Mouse (Mus musculus) liver, embryonic 15.5 days (tissue): ENCODE results near the gene Sparc. TPM values are rescaled to one million over a fixed set of nuclear protein-coding genes. Genes with fewer than 3 reads are reported as not detected.

Source experiments
- ATAC-seq: fragments of 200-750 bp; cut with Nextera tagmentation; 2 replicates; pipeline ENCODE4 v1.8.0; 2017; ENCODE audit warnings: moderate number of reproducible peaks, mild to moderate bottlenecking, moderate library complexity; ENCODE audit not compliant: insufficient read depth
- H3K27ac ChIP-seq: fragments of 300-500 bp; sonication (generic); replicated peaks from 2 replicates; pipeline ENCODE4 v1.5.1; 2015; ENCODE audit warnings: mild to moderate bottlenecking, inconsistent platforms
- H3K27me3 ChIP-seq: fragments of 300-500 bp; sonication (generic); 2 replicates; pipeline ENCODE4 v1.6.1; 2015; ENCODE audit warnings: mild to moderate bottlenecking, inconsistent platforms
- H3K36me3 ChIP-seq: fragments of 300-500 bp; sonication (generic); replicated peaks from 2 replicates; pipeline ENCODE4 v1.6.1; 2015; ENCODE audit warnings: moderate library complexity, mild to moderate bottlenecking, inconsistent platforms
- H3K4me1 ChIP-seq: fragments of 300-500 bp; sonication (generic); replicated peaks from 2 replicates; pipeline ENCODE4 v1.6.1; 2015; ENCODE audit warnings: inconsistent platforms
- H3K4me2 ChIP-seq: fragments of 300-500 bp; sonication (generic); 2 replicates; pipeline ENCODE4 v1.6.1; 2015; ENCODE audit warnings: moderate library complexity, mild to moderate bottlenecking, inconsistent platforms
- H3K4me3 ChIP-seq: fragments of 300-500 bp; sonication (generic); replicated peaks from 2 replicates; pipeline ENCODE4 v1.5.1; 2015; ENCODE audit warnings: mild to moderate bottlenecking, inconsistent platforms
- H3K9ac ChIP-seq: fragments of 300-500 bp; sonication (generic); 2 replicates; pipeline ENCODE4 v1.6.1; 2015; ENCODE audit warnings: moderate library complexity, mild to moderate bottlenecking, inconsistent platforms
- H3K9me3 ChIP-seq: fragments of 300-500 bp; sonication (generic); replicated peaks from 2 replicates; pipeline ENCODE4 v1.6.1; 2016; ENCODE audit warnings: inconsistent platforms
- WGBS: fragments of 180-500 bp; shearing (Covaris S2); methylation state at CpG from one replicate; pipeline ENCODE4 v1.1.7; 2015; ENCODE audit warnings: mixed read lengths; ENCODE audit not compliant: insufficient replicate concordance; 5-methylcytosine and 5-hydroxymethylcytosine counted together
- polyA plus RNA-seq: library from polyadenylated mRNA; unstranded; fragments of >200 nt; fragmentation: Nextera tagmentation; extraction: Ambion mirVana; gene quantifications from 2 replicates; pipeline ENCODE4 v1.2.1, GENCODE M21; 2015

The Sparc gene
- polyA plus RNA-seq, 1 experiment from 2014 or later, result 154 TPM

- Histone ChIP-seq H3K27ac (no peak overlapping the region), H3K4me3 (no peak overlapping the region), H3K27me3 (no peaks in the 10 kb centered on the region), H3K4me1 (no peaks in the 10 kb centered on the region), H3K9ac (no peak overlapping the region), H3K4me2 (no peak overlapping the region), H3K36me3 (no peaks in the 10 kb centered on the region), H3K9me3 (no peaks in the 10 kb centered on the region)
- ATAC-seq, result no peak
- WGBS, result 58% methylated on average over 5 of the region's 5 CpGs
These were observed 57.1 kb downstream of the Sparc start for GRCm38 (mm10) chr11:55365840-55366239.

DNA sequence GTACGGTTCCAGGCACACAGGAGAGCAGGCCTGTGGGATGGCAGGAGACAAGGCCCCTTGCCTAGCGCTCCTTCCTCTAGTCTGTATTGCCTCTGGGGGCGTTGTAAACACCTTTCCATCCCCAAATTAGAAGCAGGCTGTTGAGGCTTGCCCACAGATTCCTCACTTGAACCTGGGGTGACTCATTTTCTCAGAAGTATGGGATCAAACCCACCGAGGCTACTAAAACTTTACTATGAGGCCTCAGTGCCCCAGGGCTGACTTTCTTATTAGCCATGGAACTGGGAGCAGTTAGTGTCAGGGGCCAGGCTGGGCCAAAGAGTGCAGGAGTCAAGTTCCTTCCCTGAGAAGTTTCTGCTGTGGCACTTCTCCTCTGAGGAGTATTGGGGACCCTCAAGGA lies 57.7 kb downstream of the Sparc start:
- Histone ChIP-seq H3K27ac (no peak overlapping the region), H3K27me3 (no peaks in the 10 kb centered on the region), H3K4me3 (no peak overlapping the region), H3K9me3 (no peaks in the 10 kb centered on the region), H3K9ac (no peak overlapping the region), H3K36me3 (no peaks in the 10 kb centered on the region), H3K4me1 (no peaks in the 10 kb centered on the region), H3K4me2 (no peak overlapping the region)
- no peak for ATAC-seq
- WGBS, result 42% methylated on average over 4 of the region's 4 CpGs

- no peaks in the 10 kb centered on the region for H3K4me1 ChIP-seq
- H3K27me3 ChIP-seq, result no peaks in the 10 kb centered on the region
- H3K9ac ChIP-seq, result no peak overlapping the region
- 47% methylated on average over 3 of the region's 3 CpGs for WGBS
- no peak overlapping the region for H3K4me3 ChIP-seq
- H3K36me3 ChIP-seq, result no peaks in the 10 kb centered on the region
- no peak overlapping the region for H3K4me2 ChIP-seq
- no peak overlapping the region for H3K27ac ChIP-seq
- no peaks in the 10 kb centered on the region for H3K9me3 ChIP-seq
- ATAC-seq, result no peak
These were observed 58.3 kb downstream of the Sparc start for GRCm38 (mm10) chr11:55364662-55365061.

DNA sequence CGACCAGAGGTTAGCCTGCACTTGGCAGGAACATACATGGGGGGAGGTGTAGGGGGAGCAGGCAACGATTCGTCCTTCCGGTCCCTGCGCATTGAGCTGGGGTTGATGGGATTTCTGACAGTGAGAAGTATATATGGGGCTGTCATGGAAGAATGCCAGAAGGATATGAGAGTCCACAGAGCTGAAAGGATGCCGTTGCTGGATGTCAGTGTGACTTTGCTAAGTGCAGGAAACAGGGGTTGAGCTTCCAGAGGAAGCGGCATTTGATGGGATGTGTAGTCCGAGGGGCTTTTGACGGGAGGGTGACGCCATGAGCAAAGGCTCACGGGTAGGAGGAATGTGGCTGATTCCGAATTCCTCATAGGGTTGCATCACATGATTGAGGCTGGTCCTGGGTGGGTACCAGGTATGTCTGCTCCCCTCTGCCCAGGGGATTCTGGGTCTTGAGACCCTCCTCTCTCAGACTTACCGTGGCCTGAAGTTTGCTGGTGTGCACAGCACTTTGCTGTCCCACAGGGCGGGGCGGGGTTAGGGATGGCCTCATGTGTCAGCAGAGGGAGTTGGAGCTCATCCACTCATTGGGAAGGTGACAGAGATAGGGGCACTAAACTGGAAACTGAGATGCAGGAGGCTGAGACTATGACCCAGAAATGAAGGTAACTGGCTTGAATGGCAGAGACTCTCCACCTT lies 64.7 kb downstream of the Sparc start:
- 58% methylated on average over 15 of the region's 15 CpGs for WGBS
- H3K9ac ChIP-seq, result no peak overlapping the region
- no peak overlapping the region for H3K4me2 ChIP-seq
- H3K27ac ChIP-seq, result no peak overlapping the region
- H3K4me3 ChIP-seq, result no peak overlapping the region
- no peaks in the 10 kb centered on the region for H3K36me3 ChIP-seq
- H3K4me1 ChIP-seq, result no peaks in the 10 kb centered on the region
- H3K9me3 ChIP-seq, result no peaks in the 10 kb centered on the region
- no peaks in the 10 kb centered on the region for H3K27me3 ChIP-seq
- ATAC-seq, result no peak

DNA sequence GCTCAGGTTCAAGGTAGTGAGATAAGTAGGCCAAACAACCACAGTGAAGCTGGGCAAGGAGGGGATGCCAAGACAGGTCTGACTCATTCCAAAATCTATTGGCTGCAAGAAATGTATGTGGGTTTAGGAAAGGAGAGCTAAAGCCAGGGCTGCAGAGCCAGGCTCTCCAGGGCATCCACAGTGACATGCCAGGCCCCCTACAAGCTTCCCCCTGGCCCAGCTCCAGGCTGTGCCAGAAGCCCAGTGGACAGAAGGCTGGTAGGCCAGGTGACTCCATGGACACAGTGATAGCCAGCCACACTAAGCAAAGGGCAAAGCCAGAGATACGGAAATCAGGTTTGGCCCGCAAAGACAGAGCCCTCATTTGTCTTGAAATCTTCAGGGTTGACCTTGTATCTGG lies 66.1 kb downstream of the Sparc start:
- H3K27me3 ChIP-seq, result no peaks in the 10 kb centered on the region
- no peak overlapping the region for H3K27ac ChIP-seq
- no peak overlapping the region for H3K9ac ChIP-seq
- H3K4me3 ChIP-seq, result no peak overlapping the region
- H3K4me1 ChIP-seq, result no peaks in the 10 kb centered on the region
- ATAC-seq, result no peak
- WGBS, result 78% methylated on average over 2 of the region's 2 CpGs
- no peak overlapping the region for H3K4me2 ChIP-seq
- no peaks in the 10 kb centered on the region for H3K36me3 ChIP-seq
- H3K9me3 ChIP-seq, result no peaks in the 10 kb centered on the region

Other genes starting within 250 kb of the Sparc start
- gene Slc36a2, start 238.1 kb downstream of the Sparc start, polyA plus RNA-seq, result 27.3 and 33.2 TPM in 2 replicates
- 1.8 and 2.6 TPM in 2 replicates for gene Slc36a1, start 218.8 kb downstream of the Sparc start, polyA plus RNA-seq
- not detected in 2 replicates for gene Fat2, start 86.6 kb downstream of the Sparc start, polyA plus RNA-seq
- 181 and 201 TPM in 2 replicates for gene Atox1, start 38.1 kb upstream of the Sparc start, polyA plus RNA-seq
- 61.5 and 61.7 TPM in 2 replicates for gene G3bp1, start 46.5 kb upstream of the Sparc start, polyA plus RNA-seq
- not detected in 2 replicates for gene Glra1, start 185.0 kb upstream of the Sparc start, polyA plus RNA-seq